Mouse (Mus musculus): ENCODE measurements around the gene Gcnt2.

Gene Gcnt2

DNA sequence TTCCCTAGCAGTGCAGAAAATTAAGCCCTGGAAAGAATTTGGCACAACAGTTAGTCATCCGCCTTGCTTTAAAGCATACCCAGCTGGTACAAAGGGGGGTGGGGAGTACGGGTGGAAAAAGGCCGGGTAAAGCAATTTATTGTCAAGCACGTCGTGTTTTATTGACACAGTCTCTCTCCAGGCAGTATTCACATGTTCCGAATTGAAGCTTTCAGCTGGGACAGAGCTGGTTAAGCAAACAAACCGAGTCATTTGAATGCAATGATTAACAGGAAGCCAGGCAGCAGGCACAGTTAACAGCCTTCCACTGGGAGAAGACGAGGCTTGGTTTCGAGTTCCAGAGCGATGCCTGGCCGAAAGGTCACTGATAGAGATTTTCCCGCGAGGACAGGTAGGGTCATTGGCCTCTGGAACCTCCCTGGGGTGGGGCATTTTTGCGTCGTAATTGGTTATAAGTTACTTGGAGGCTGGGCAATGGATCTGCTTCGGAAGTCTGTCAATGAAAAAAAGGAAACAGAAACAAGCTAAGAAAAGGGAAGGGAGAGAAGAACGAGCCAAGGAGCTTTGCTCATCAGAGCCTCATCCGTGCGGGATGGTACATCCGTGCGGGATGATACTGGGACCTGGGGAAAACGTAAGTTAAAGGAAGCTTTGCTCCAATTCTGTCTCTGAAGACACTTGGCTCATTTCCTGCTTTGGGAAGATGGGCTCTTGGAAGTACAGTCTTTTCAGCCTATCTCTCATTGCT, at the start of gene Gcnt2:
Gene Gcnt2 (plus strand): TSS at position 103 of the 748 bp plus-strand sequence.
- peak; percentile 16 to 18 for DNase-seq (ENCODE audit: low spot score in 2 of 2)

DNA sequence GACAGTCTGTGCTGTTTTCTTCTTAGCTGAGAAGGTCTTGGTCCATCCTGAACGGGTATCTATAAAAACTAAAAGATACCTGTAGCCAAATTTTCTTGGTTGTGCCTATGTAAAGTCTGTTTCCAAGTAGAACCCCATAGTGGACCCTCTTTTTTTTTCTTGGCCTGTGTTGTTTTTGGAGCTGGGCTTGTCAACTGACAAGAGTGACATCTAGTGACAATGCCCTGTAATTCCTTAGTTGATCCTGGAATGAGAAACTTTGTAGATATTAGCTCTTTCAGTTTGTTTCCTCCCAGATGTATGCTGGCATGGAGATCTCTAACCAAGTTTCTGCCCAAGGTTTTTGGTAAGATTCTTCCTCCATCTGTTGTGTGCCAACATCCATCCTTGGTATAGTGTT, 38.9 kb upstream of the Gcnt2 start:
- no peak for DNase-seq (ENCODE audit: low spot score in 2 of 2)

DNA sequence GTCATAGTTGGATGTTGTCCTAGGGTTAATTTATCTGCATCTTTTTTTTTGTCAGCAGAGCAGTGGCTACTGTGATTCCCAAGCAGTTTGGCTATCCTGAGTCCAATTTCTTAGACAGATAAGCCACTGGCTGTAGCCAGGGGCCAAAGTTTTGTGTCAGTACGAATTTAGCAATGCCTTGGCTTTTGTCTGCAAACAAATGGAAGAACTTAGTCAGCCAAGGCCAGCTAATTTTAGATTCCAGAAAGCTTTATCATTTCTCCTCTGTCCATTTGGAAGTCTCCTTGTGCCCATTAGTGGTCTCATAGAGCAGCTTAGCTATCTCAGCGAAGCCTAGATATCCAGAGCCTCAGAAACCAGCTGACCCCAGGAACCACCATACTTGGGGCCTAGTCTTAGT, 37.6 kb upstream of the Gcnt2 start:
- DNase-seq (ENCODE audit: low spot score in 2 of 2) = no peak

DNA sequence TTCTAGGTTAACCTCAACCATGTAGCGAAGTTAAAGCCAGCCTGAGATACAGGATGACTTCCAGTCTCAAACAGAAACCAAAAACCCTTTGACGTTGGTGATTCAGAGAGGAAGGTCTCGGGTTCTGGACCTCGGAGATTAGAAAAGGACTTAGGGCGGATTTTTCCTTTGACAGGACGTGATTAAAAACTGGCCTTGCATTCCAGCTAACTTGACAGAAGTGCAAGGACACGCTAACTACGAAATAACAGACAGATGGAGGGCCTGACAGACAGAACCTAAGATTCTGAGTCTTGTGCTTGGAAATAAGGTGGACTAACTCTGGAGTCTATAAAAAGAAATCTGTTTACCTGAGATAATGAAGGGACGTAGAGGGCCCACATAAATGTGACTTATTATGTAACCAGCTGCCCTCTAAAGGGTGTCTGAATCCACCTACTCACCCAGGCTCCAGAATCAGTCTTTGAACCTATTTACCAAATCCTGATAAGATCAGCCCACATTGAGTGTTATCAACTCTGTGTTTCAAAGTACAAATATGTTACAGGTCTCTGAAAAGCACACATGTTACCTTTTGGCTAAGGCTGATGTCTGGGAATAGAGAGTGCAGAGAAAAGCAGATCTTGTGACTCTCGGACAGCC, 18.3 kb upstream of the Gcnt2 start:
- DNase-seq (ENCODE audit: low spot score in 2 of 2) = no peak

DNA sequence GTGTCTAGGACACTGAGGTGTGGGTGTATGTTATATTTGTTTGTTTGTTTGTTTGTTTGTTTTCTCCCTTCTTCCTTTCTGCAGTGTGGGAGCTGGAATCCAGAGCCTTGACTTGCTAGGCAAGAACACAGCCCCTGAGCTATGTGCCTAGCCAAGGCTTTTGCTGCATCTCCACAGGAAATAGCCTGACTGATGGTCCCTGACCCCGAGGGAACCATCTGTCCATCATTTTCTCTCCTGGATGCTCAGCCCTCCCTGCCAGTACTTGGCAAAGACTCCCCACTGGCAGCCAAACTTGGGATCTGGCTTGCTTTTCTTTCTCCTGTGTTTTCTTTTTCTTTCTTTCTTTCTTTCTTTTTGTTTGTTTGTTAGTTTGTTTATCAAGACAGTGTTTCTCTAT, 17.4 kb upstream of the Gcnt2 start:
- no peak for DNase-seq (ENCODE audit: low spot score in 2 of 2)

DNA sequence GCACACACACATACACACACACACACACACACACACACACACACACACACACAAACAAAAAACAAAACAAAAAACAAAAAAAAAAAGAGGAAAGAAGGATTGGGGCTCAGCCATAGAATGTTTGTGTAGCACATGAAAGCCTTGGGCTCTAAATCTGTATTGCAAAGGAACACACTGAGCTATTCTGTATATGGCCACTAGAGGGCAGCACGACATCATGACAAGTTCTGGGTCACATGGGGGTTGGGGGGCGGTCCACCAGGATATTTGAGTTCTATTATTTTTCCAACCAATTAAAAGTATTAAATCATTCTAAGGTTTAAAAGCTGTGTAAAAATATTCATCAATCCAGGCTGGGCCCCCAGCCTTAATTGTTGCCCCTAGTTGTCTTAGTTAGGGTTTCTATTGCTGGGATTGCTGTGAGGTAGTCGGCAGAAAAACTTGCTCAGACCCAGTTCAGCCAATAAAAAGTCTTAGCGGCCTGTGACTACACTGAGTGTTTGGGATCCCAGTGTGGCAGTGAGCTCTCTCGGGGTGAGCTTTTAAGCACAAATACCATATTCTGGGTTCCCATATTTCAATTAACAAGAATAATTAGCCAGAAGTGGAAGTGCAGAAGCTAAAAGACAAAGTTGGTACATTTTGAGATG, 16.0 kb upstream of the Gcnt2 start:
- peak; percentile 42 to 44 for DNase-seq (ENCODE audit: low spot score in 2 of 2)

DNA sequence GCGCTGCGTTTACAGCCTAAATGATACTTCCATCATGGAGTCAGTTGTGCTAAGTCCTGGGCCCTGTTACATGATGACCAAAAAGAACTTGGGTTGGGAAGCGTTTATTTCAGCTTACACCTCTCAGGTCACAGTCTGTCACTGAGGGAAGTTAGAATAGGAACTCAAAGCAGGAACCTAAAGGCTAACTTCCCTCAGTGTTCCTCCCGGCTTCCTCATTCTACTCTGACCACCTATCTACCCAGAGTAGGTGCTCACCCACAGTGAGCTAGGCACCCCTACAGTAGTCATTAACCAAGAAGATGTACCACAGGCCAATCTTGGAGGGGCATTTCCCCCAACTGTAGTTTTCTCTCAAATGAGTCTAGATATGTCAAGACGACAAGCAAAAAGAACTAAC, 15.4 kb upstream of the Gcnt2 start:
- no peak for DNase-seq (ENCODE audit: low spot score in 2 of 2)

DNA sequence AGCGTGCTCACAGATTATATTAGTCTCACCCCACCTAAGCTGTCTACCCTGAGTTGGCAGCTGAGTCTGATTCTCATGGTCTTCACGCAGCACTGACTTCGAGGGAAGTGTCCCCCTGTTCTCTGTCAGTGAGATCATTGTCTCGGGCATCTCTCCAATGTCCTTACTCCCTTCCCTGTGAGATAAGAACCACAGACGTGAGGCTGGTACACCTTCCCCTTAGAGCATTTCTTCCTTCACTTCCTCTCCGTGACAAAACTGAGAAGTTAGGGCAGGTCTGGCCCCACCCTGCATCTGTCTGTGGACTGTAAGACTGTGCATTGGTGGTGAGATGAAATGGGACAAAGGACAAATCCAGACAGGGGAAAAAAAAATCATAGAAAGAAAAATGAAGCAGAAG, 13.6 kb upstream of the Gcnt2 start:
- DNase-seq (ENCODE audit: low spot score in 2 of 2) = no peak

DNA sequence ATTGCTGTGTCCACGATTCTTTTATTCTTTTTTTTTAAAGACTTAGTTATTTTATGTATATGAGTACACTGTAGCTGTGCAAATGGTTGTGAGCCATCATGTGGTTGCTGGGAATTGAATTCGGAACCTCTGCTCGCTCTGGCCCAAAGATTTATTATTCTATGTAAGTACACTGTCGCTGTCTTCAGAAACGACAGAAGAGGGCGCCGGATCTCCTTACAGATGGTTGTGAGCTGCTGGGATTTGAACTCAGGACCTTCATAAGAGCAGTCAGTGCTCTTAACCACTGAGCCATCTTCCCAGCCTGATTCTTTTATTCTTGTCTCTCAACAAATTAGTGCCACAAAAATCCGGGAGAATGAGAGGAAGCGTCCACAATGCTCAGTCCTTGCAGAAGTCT, 13.2 kb upstream of the Gcnt2 start:
- DNase-seq (ENCODE audit: low spot score in 2 of 2) = no peak

DNA sequence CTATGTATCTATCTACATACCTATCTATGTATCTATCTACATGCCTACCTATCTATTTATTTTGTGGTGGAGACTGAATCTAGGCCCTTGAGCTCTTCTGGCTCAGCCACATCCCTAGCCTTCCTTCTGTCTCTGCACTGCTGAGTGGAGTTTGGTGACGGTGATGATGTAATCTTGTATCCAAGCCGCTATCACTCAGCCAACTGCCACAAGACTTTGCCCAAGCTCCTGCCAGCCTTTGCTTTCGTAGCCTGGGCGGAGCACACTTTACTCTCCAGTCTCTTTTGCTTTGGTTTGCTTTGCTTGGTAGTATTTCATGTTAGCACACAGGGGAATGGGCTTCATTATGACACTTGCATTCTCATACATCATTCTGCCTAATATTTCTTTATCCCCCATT, 11.7 kb upstream of the Gcnt2 start:
- no peak for DNase-seq (ENCODE audit: low spot score in 2 of 2)

DNA sequence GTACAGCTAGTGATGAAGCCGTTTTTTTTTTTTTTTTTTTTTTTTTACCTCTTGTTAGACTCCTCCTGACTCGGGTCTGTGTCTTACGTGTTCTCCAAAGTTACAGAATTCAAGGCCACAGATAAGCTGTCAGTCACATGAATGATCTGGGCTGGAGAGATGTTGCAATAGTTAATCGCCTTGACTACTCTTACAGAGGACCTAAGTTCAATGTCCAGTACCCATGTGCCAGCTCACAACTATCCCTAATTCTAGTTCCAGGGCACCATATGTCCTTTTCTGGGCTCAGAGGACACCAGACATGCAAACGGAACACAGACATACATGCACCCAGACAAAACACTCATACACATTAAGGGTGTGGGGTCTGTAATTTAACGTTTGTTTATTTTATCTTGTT, 8.9 kb upstream of the Gcnt2 start:
- DNase-seq (ENCODE audit: low spot score in 2 of 2) = no peak

DNA sequence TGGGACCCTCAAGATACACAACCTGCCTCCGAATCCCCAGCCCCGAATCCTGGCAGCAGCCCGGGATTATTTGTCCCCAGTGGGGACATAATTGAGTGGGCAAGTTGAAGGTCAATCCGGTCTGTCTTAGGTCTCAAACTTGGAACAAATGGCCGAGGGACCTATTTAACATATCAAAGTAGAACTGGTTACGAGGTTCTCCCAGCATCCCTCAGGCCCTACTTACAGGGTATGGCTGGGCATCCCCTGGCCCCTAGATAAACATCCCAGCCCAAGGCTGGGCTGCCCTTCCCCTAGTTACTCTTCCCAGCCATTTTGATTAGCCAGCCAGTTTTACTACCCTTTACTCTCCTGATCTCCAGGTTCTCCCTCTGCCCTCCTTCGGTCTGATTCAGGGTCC, 8.3 kb upstream of the Gcnt2 start:
- no peak for DNase-seq (ENCODE audit: low spot score in 2 of 2)

DNA sequence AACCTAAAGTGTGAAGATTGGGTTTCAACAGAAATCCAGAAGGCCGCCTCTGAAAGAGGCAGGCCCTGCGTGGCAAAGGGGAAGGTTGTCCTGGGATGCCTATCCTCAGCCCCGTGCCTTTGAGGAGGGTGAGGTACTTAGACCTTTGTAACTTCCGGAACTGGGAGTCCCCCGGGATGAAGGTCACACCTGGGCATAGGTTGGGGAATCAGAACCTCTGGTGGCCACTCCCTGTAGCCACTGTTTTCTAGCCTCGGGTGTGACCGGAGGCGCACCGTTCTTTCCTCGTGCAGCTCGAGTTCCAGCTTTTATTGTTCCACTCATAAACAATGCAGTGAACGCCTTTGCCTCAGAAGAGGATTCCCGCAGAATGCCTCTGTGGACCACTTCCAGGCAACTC, 7.6 kb upstream of the Gcnt2 start:
- DNase-seq (ENCODE audit: low spot score in 2 of 2) = no peak

DNA sequence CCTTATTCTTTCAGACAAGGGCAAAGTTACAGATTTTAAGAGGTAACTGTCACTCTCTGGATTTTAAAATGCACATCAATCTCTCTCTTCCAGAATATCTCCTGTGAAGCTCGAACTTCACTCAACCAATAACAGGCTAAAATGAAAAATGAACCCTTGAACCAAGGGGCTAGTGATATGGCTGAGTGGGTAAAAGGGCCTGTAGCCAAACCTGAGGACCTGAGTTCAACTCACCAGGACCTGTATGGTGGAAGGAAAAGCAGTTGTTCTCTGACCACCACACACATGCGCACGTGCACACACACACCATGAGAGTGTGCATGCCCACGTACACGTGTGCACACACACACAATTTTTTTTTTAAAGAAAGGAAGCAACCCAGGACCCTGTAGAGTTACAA, 6.8 kb upstream of the Gcnt2 start:
- DNase-seq (ENCODE audit: low spot score in 2 of 2) = no peak

DNA sequence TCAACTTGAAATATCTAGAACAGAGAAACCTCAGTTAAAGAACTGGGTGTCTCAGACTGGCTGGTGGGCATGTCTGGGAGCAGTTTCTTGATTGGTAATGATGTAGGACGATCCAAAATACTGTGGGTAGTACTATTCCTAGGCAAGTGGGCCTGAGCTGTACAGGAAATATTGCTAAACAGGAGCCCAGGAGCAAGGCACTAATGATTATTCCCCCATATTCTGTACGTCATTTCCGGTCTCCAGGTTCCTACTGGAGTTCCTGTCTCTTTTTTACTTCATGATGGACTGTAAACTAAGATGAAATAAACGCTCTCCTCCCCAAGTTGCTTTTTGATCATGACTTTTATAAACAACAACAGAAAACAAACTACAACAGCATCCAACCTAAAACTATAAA, 5.7 kb upstream of the Gcnt2 start:
- no peak for DNase-seq (ENCODE audit: low spot score in 2 of 2)

DNA sequence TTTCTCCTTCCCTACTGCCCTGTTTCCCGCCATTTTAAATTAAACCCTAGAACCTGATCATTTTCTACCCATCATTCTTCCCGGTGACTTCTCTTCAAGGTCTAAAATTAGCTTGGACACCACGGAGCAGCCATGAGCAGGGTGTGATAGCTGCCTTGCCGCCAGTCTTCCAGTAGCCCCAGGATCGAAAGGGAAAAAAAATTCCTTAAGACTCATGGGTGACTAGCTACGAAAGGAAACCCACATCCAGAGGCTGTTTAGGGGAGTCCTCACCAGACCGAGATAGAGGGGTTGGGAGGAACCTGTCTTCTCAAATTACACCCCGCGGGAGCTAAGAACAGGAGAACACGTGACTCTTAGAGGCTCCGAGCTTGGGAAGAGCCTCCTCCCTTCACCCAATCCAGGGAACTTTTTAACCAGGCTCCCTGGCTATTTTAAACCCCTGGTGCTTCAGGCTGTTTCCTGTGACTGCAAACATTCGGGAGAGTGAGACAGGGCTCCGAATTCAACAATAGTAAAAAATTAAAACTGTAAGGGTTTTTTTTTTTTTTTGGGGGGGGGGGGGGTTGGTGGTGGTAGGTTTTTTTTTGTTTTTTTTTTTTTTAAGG, 5.0 kb upstream of the Gcnt2 start:
- no peak for DNase-seq (ENCODE audit: low spot score in 2 of 2)

DNA sequence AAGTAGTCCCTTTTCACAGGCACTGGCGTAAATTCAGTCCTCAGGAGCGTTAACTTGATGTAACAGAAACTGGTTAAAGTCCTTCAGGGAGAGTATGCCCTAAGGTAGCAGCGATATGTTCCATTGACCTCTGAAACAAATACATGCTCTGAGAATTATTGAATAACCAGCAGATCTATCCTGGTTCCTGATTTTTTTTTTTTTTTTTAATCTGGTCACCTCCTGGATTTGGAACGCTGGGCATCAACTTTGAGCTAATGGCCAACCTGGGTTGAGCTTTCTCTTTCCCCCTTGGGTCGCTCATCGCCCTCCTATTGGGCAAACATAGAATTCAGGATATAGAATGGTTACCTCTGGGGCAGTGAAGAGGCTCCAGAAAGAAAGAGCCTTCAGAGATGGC, 4.3 kb upstream of the Gcnt2 start:
- DNase-seq (ENCODE audit: low spot score in 2 of 2) = no peak

DNA sequence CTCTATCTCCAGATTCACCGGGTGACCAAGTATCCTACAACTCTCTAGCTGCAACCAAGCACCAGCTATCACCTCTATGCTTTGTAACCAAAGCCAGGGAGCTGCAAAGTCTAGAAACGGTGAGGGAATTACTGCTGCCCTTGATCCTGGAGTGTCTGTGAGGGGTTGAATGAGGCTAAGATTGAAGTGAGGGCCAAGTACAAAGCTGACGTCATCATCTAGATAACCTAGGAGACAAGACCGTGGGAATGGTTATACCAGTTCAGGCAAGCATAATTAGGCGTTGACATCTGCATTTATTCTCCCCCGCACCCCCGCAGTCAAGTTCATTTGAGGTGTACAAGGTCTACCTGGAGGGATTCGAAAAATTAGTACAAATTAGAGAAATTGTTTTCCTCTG, 2.8 kb upstream of the Gcnt2 start:
- DNase-seq (ENCODE audit: low spot score in 2 of 2) = no peak

DNA sequence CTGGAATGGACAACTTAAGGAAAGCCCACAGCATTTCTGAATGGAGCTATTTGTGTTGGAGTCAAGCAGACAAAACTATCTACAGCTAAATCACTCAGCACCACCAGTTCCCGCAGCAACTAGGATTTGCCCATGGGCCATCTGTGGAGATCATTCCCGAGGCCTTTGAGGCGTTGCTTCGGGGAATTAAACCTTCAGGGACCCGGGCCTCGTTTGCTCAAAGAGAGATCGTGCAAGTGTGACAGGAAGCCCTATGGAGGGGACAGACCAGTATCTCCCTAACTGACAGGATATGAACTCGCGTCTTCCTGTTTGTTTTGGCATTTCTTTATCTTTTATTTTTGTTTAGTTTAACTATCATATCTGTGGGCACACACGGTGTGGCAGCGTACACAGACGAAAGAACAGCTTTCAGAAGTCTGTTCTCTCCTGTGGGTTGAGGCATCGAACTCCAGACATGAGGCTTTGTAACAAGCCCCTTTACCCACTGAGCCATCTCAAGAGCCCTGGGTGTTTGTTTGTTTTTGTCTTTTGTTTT, 2.2 kb upstream of the Gcnt2 start:
- no peak for DNase-seq (ENCODE audit: low spot score in 2 of 2)

DNA sequence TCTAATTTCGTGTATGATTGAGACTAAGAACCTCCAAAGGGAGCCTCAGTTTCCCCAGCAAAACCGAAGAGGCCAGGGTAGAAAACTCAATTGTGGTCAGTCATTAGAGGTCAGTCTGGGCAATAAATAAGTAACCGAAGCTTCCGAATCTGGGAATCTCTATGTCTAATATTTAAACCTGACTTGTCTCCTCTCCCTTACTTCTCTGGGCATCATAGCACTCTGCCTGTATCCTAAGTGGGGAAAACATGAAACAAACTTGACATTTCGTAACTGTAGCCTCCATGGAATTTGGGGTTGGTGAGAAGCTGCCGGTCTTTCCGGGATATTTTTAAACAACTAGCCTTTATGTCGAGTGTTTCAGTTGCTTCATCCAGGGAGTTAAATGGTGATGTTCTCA, 329 bp upstream of the Gcnt2 start:
- DNase-seq (ENCODE audit: low spot score in 2 of 2) = no peak

DNA sequence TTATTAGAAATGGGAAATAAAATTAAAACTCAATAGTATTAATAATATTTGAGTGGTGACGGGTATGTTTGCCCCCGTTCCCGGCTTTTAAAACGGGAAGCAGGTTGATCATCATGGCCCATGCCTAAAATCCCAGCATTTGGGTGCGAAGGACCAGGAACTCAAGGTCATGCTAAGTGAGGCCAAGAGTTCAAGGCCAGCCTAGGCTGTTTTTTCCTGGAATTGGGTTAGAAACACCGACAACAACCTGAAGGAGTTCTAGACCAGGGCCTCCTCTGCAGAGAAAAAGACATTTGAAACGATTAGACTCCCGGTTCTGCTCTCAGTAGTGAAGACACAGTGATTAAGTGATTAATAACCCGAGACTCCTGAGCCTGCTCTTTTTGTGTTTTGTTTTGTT, 3.5 kb downstream of the Gcnt2 start:
- no peak for DNase-seq (ENCODE audit: low spot score in 2 of 2)

DNA sequence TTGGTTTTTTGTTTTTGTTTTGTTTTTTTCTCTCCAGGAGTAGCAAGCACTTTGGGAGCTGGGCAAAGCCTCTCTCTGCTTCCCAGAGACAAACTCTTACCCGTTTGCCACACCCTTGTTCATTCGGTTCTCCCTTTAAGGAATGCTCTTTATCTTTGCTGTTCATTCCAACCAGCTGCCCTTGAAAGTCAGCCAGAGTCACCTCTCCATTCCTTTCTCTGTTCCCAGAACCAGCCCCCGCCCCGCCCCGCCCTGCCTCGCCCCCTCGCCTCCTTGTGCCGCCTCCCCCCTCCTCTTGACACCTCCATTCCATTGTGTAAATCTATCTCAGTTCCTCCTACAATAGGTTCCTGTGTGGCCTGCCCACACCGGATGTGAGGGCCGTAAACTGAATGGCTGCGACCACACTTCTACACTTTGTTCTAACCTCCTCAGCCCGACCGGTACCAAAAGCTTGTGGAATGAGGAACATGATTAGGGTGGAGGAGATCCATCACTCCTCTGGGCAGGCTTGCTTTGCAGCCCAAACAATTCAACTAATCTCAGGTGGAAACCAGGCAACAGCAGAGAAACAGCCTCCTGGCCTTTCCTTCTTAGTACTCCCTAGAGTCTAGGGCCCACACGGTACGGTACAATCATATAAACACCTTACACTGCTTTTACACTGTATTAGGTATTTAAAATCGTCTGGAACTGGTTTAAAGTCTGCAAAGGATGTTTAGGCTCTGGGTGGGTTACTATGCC, 9.5 kb downstream of the Gcnt2 start:
- no peak for DNase-seq (ENCODE audit: low spot score in 2 of 2)

Data from right cerebral cortex, postnatal 36 days (tissue).